Mouse (Mus musculus): ENCODE results near the gene Gm13304. TPM values are rescaled to one million over a fixed set of nuclear protein-coding genes. Genes with fewer than 3 reads are reported as not detected.
"Not testable (repeated sequence)": the region's sequence is repeated elsewhere in the genome, so short reads cannot be mapped to it uniquely, and the experiment has no call there.

Gm13304 gene
- 1 to 10 TPM; 1.2 to 5.1 TPM for total RNA-seq (2021)
- polyA plus RNA-seq (2012; rRNA removed), result not detected in 2 replicates
- long read RNA-seq, result 0 reads

DNA sequence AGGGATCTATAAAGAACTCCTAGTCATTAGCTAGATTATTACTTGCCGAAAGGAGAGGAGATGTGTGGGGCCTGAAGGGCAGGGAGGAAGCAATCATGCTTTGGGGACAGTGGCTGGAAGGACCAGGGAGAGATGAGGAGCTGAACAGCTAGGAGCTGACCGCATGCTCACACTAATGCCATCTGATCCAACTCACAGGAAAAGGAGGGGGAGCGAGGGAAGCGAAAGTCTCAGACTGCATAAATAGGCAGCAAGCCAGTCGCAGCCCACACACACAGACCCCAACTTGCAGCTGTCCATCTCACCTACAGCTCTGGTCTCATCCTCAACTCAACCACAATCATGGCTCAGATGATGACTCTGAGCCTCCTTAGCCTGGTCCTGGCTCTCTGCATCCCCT, at the start of gene Gm13304:
Gene Gm13304 (plus strand): TSS at position 301 of the 400 bp plus-strand sequence.
- DNase-seq, result not testable (repeated sequence)

DNA sequence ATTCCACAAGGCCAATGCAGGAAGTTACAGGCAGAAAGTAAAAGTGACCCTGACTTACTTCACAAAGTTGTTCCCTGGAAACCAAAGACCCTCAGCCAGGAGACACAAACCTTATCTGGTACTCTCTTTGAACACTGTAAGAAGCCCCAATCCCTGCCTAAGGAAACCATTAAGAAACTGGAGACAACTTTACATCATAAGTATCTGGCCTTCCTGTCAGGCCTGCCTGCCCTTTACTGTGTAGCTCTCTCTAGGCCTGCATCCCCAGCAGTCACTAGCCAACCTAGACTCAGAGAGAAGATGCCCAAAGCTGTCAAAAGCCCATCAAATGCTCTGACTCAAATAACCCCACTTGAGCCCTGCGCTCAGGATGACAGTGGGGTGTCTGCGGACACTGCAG, 23.7 kb upstream of the Gm13304 start, which contains the start of gene Gm3893:
Gene Gm3893 (plus strand): TSS at position 301 of the 400 bp plus-strand sequence.
- not testable (repeated sequence) for DNase-seq

DNA sequence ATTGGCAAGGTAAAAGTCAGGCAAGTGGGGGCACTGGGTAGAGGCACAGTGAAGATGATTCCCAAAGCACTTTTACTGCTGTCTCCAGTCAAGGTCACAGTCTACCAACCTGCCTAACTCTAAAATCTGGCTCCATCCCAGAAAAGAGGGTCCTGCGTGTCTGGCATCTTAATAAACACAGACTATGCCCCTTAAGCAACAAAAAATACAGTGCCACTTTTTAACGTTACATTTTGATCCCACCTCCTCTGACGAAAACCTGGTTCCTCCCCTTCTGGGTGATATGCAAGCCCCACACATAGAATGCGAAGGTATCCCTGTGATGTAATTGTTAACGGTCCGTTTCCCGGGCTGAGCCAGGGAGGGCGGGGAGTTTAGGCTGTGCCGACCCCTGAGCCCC, 38.5 kb downstream of the Gm13304 start, which contains the start of gene Gm13306:
Gene Gm13306 (plus strand): TSS at position 301 of the 400 bp plus-strand sequence.
- not testable (repeated sequence) for DNase-seq

Other genes starting within 250 kb of the Gm13304 start
- gene Gm21541, start 211.2 kb upstream of the Gm13304 start, total RNA-seq (2021), result not detected
- not detected in 2 replicates for gene Gm21541, start 211.2 kb upstream of the Gm13304 start, polyA plus RNA-seq (2012; rRNA removed)
- gene Gm20878, start 173.2 kb upstream of the Gm13304 start, total RNA-seq (2021), result 1 to 10 TPM; 3.8 to 4.5 TPM
- 3.3 and 4.8 TPM in 2 replicates for gene Gm20878, start 173.2 kb upstream of the Gm13304 start, polyA plus RNA-seq (2012; rRNA removed)
- 1 to 10 TPM in 1 of 2 experiments, under 1 TPM in 1; 0.98 to 1.4 TPM for gene Fam205a4, start 148.8 kb upstream of the Gm13304 start, total RNA-seq (2021)
- gene Fam205a4, start 148.8 kb upstream of the Gm13304 start, polyA plus RNA-seq (2012; rRNA removed), result 0.19 and 0.28 TPM in 2 replicates
- gene Gm21093, start 80.1 kb upstream of the Gm13304 start, total RNA-seq (2021), result not detected
- gene Gm21093, start 80.1 kb upstream of the Gm13304 start, polyA plus RNA-seq (2012; rRNA removed), result 0.26 TPM in 2 replicates
- gene Gm3893, start 23.6 kb upstream of the Gm13304 start, total RNA-seq (2021), result not detected
- gene Gm3893, start 23.6 kb upstream of the Gm13304 start, polyA plus RNA-seq (2012; rRNA removed), result not detected in 2 replicates
- gene Gm13306, start 38.6 kb downstream of the Gm13304 start, total RNA-seq (2021), result 1 to 10 TPM; 6.6 to 8.3 TPM
- 22.3 and 31.3 TPM in 2 replicates for gene Gm13306, start 38.6 kb downstream of the Gm13304 start, polyA plus RNA-seq (2012; rRNA removed)
- 1 to 10 TPM; 1.8 to 1.9 TPM for gene Gm13305, start 53.8 kb downstream of the Gm13304 start, total RNA-seq (2021)
- 0.40 and 0.74 TPM in 2 replicates for gene Gm13305, start 53.8 kb downstream of the Gm13304 start, polyA plus RNA-seq (2012; rRNA removed)
- gene Gm10600, start 125.8 kb downstream of the Gm13304 start, total RNA-seq (2021), result under 1 TPM; 0.76 to 0.84 TPM
- not detected in 2 replicates for gene Gm10600, start 125.8 kb downstream of the Gm13304 start, polyA plus RNA-seq (2012; rRNA removed)
- not detected for gene Ccl21b, start 140.9 kb downstream of the Gm13304 start, total RNA-seq (2021)
- gene Ccl21b, start 140.9 kb downstream of the Gm13304 start, polyA plus RNA-seq (2012; rRNA removed), result not detected in 2 replicates
- gene Gm21953, start 179.4 kb downstream of the Gm13304 start, total RNA-seq (2021), result not detected
- not detected in 2 replicates for gene Gm21953, start 179.4 kb downstream of the Gm13304 start, polyA plus RNA-seq (2012; rRNA removed)
- gene Fam205a3, start 203.5 kb downstream of the Gm13304 start, total RNA-seq (2021), result not detected
- gene Fam205a3, start 203.5 kb downstream of the Gm13304 start, polyA plus RNA-seq (2012; rRNA removed), result not detected in 2 replicates